9 mouse cellular contexts compared by ENCODE assay signal in genomic region chr11:109439209-109439608, GRCm38 (mm10). TPM values are rescaled to one million over a fixed set of nuclear protein-coding genes. Genes with fewer than 3 reads are reported as not detected.
DNase-seq lines count a peak whose midpoint lies in the region; ATAC-seq lines count a peak whose summit lies in the region.
"Had no signal": no experiment of that assay in that cellular context is flagged by ENCODE, and none has a peak within 500 bp of the region (broad histone marks: within the 10 kb centered on the region; RNA-seq: fewer than 3 reads in every experiment).

No protein-coding gene starts in this region.

- DNase-seq in forebrain, embryonic 11.5 days (ENCODE audit: low spot score), result no peak
- no peak for DNase-seq in forebrain, embryonic 10.5 days (ENCODE audit: extremely low spot score, low spot score)
- peak; percentile 41 for DNase-seq in retina, postnatal 1 day
- no peak for DNase-seq in retina, embryonic 14.5 days (ENCODE audit: low spot score)
- no peak for DNase-seq in urinary bladder, postnatal 10 days (ENCODE audit: low spot score)
- no peak for DNase-seq in layer of hippocampus, postnatal 36 days
- DNase-seq in gastrocnemius, postnatal 36 days, result no peak

- ATAC-seq in forebrain, embryonic 11.5 days (replicated peaks; ENCODE audit: low FRiP score), result peak; percentile 37
- ATAC-seq in liver, embryonic 15.5 days (ENCODE audit: insufficient read depth), result no peak

- no peak overlapping the region for H3K4me2 ChIP-seq in forebrain, embryonic 11.5 days (ENCODE audit: low read depth, low read length, severe bottlenecking)
- H3K4me2 ChIP-seq in liver, embryonic 15.5 days, result peak overlapping the region; percentile 87

- no peak overlapping the region for H3K27ac ChIP-seq in forebrain, embryonic 11.5 days (ENCODE audit: low read depth, low read length)
- H3K27ac ChIP-seq in forebrain, embryonic 10.5 days, result no peak overlapping the region
- no peak overlapping the region for H3K27ac ChIP-seq in liver, embryonic 15.5 days (replicated peaks)

- no peaks in the 10 kb centered on the region for H3K27me3 ChIP-seq in forebrain, embryonic 11.5 days (ENCODE audit: control insufficient read depth, insufficient read depth, low read length)
- H3K27me3 ChIP-seq in forebrain, embryonic 10.5 days (ENCODE audit: poor library complexity, severe bottlenecking), result peaks cover 19% of the 10 kb centered on the region
- 0 out of 2 replicates have a peak, but pooled peaks cover 5% of the 10 kb centered on the region for H3K27me3 ChIP-seq in liver, embryonic 15.5 days

- H3K9me3 ChIP-seq in forebrain, embryonic 11.5 days (ENCODE audit: control insufficient read depth, low read length), result no peaks in the 10 kb centered on the region
- no peaks in the 10 kb centered on the region for H3K9me3 ChIP-seq in forebrain, embryonic 10.5 days
- H3K9me3 ChIP-seq in liver, embryonic 15.5 days (replicated peaks), result no peaks in the 10 kb centered on the region

- WGBS in forebrain, embryonic 11.5 days, result 29% methylated on average over 5 of the region's 5 CpGs
- WGBS in forebrain, embryonic 10.5 days, result 18% methylated on average over 5 of the region's 5 CpGs
- WGBS in liver, embryonic 15.5 days (ENCODE audit: insufficient replicate concordance), result 29% methylated on average over 5 of the region's 5 CpGs

- no peak overlapping the region; the same call in 1 of the 2 replicates for H3K9ac ChIP-seq in forebrain, embryonic 11.5 days (ENCODE audit: low read length)
- H3K9ac ChIP-seq in liver, embryonic 15.5 days, result no peak overlapping the region

- H3K4me3 ChIP-seq in forebrain, embryonic 11.5 days (ENCODE audit: low read depth, low read length), result no peak overlapping the region
- H3K4me3 ChIP-seq in forebrain, embryonic 10.5 days, result no peak overlapping the region
- peak overlapping the region; percentile 63 for H3K4me3 ChIP-seq in liver, embryonic 15.5 days (replicated peaks)

- intact Hi-C loops in gastrocnemius, postnatal 36 days (cut with DNase I), result no loop called here

- no peaks in the 10 kb centered on the region; the same call in 1 of the 2 replicates for H3K36me3 ChIP-seq in forebrain, embryonic 11.5 days (ENCODE audit: control insufficient read depth, insufficient read depth, low read length)
- peaks cover 43% of the 10 kb centered on the region for H3K36me3 ChIP-seq in forebrain, embryonic 10.5 days (replicated peaks)
- peaks cover 24% of the 10 kb centered on the region for H3K36me3 ChIP-seq in liver, embryonic 15.5 days (replicated peaks)

- 0 out of 2 replicates have a peak, but pooled peaks cover 4% of the 10 kb centered on the region for H3K4me1 ChIP-seq in forebrain, embryonic 11.5 days (replicated peaks; ENCODE audit: control insufficient read depth, insufficient read depth, low read length)
- peaks cover 18% of the 10 kb centered on the region for H3K4me1 ChIP-seq in forebrain, embryonic 10.5 days
- H3K4me1 ChIP-seq in liver, embryonic 15.5 days (replicated peaks), result peaks cover 32% of the 10 kb centered on the region

RNA-seq across cellular contexts. Expression of gene Amz2, which starts 13.5 kb away (rescaled TPM):
- polyA plus RNA-seq in forebrain, embryonic 11.5 days (2014; fragmentation: Nextera tagmentation; extraction: Ambion mirVana), result 46.6 and 48.2 TPM in 2 replicates
- polyA plus RNA-seq in forebrain, embryonic 10.5 days (2016; fragmentation: Nextera tagmentation; extraction: Ambion mirVana), result 41.9 and 44.4 TPM in 2 replicates
- 10.8 and 11.1 TPM in 2 replicates for polyA plus RNA-seq in liver, embryonic 15.5 days (2015; fragmentation: Nextera tagmentation; extraction: Ambion mirVana)
- total RNA-seq in layer of hippocampus, postnatal 36 days (2021), result 10 to 100 TPM; 60.4 to 60.6 TPM
- 10 to 100 TPM; 60.1 to 63.4 TPM for total RNA-seq in gastrocnemius, postnatal 36 days (2021)

RNA-seq across cellular contexts. Expression of gene 9930022D16Rik, which starts 25.5 kb away (rescaled TPM):
- not detected in 2 replicates for polyA plus RNA-seq in forebrain, embryonic 11.5 days (2014; fragmentation: Nextera tagmentation; extraction: Ambion mirVana)
- not detected in 2 replicates for polyA plus RNA-seq in forebrain, embryonic 10.5 days (2016; fragmentation: Nextera tagmentation; extraction: Ambion mirVana)
- not detected in 2 replicates for polyA plus RNA-seq in liver, embryonic 15.5 days (2015; fragmentation: Nextera tagmentation; extraction: Ambion mirVana)
- total RNA-seq in layer of hippocampus, postnatal 36 days (2021), result not detected
- total RNA-seq in gastrocnemius, postnatal 36 days (2021), result not detected
- polyA plus RNA-seq: neural tube, embryonic 11.5 days had no signal

RNA-seq across cellular contexts. Expression of gene Arsg, which starts 34.0 kb away (rescaled TPM):
- 2.7 and 3.2 TPM in 2 replicates for polyA plus RNA-seq in forebrain, embryonic 11.5 days (2014; fragmentation: Nextera tagmentation; extraction: Ambion mirVana)
- polyA plus RNA-seq in forebrain, embryonic 10.5 days (2016; fragmentation: Nextera tagmentation; extraction: Ambion mirVana), result 2.2 and 2.8 TPM in 2 replicates
- 3.4 and 3.7 TPM in 2 replicates for polyA plus RNA-seq in liver, embryonic 15.5 days (2015; fragmentation: Nextera tagmentation; extraction: Ambion mirVana)
- 10 to 100 TPM in 1 of 2 experiments, 1 to 10 TPM in 1; 9.6 to 12.2 TPM for total RNA-seq in layer of hippocampus, postnatal 36 days (2021)
- total RNA-seq in gastrocnemius, postnatal 36 days (2021), result 1 to 10 TPM in 1 of 2 experiments, under 1 TPM in 1; 0.86 to 1.7 TPM

RNA-seq across cellular contexts. Expression of gene Slc16a6, which starts 34.2 kb away (rescaled TPM):
- polyA plus RNA-seq in forebrain, embryonic 11.5 days (2014; fragmentation: Nextera tagmentation; extraction: Ambion mirVana), result 4.8 and 6.0 TPM in 2 replicates
- 6.5 and 6.8 TPM in 2 replicates for polyA plus RNA-seq in forebrain, embryonic 10.5 days (2016; fragmentation: Nextera tagmentation; extraction: Ambion mirVana)
- polyA plus RNA-seq in liver, embryonic 15.5 days (2015; fragmentation: Nextera tagmentation; extraction: Ambion mirVana), result 38.9 and 39.1 TPM in 2 replicates
- 1 to 10 TPM; 5.2 to 6.2 TPM for total RNA-seq in layer of hippocampus, postnatal 36 days (2021)
- total RNA-seq in gastrocnemius, postnatal 36 days (2021), result 1 to 10 TPM; 4.8 to 9.4 TPM
